Mouse (Mus musculus): ENCODE measurements at regions not wholly inside any gene's neighbourhood (a gene's known extent, or its start where the extent isn't known, plus 50 kb on each side); places are given as distances from the start of the nearest gene placed in this dataset.

GRCm38 (mm10) chr4:106209975-106210374 is 106.0 kb upstream of the Usp24 start:
- Histone ChIP-seq H3K9ac (ENCODE audit: low read depth, low read length) (no peak overlapping the region), H3K4me2 (ENCODE audit: low read length) (no peak overlapping the region), H3K27me3 (ENCODE audit: control insufficient read depth, insufficient read depth, low read depth, low read length) (no peaks in the 10 kb centered on the region), H3K36me3 (ENCODE audit: control insufficient read depth, insufficient read depth, low read length) (no peaks in the 10 kb centered on the region), H3K9me3 (replicated peaks; ENCODE audit: control insufficient read depth, low read length, poor library complexity, severe bottlenecking) (no peaks in the 10 kb centered on the region), H3K4me3 (ENCODE audit: low read depth, low read length) (no peak overlapping the region), H3K4me1 (ENCODE audit: control insufficient read depth, insufficient read depth, low read length) (no peaks in the 10 kb centered on the region), H3K27ac (ENCODE audit: low read length) (no peak overlapping the region)
- ATAC-seq, result no peak
- 92% methylated on average over 1 of the region's 1 CpGs for WGBS

DNA sequence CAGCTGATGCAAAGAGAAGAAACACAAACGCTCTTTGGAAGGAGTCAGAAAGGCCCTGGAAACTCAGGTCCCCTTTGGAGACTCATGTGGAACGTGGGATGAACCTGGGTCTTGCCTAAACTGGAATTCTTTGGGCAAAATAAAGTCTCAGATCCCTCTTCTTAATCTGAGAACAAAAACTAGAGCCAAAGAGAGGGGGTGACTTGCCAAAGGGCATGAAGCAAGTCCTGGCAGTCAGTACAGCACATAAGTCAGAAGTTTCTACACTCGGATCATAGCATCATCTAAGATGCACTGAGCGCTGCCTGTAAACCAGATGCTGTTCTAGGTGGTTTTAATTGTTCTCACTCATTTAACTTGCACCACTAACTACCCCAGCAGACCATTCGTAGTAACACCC is 101.8 kb upstream of the Usp24 start:
- Histone ChIP-seq H3K27ac (ENCODE audit: low read length) (no peak overlapping the region), H3K9ac (ENCODE audit: low read depth, low read length) (no peak overlapping the region), H3K4me2 (ENCODE audit: low read length) (no peak overlapping the region), H3K4me1 (ENCODE audit: control insufficient read depth, insufficient read depth, low read length) (no peaks in the 10 kb centered on the region), H3K9me3 (replicated peaks; ENCODE audit: control insufficient read depth, low read length, poor library complexity, severe bottlenecking) (no peaks in the 10 kb centered on the region), H3K27me3 (ENCODE audit: control insufficient read depth, insufficient read depth, low read depth, low read length) (no peaks in the 10 kb centered on the region), H3K36me3 (ENCODE audit: control insufficient read depth, insufficient read depth, low read length) (no peaks in the 10 kb centered on the region), H3K4me3 (ENCODE audit: low read depth, low read length) (no peak overlapping the region)
- ATAC-seq, result no peak
- 84% methylated on average over 5 of the region's 5 CpGs for WGBS

DNA sequence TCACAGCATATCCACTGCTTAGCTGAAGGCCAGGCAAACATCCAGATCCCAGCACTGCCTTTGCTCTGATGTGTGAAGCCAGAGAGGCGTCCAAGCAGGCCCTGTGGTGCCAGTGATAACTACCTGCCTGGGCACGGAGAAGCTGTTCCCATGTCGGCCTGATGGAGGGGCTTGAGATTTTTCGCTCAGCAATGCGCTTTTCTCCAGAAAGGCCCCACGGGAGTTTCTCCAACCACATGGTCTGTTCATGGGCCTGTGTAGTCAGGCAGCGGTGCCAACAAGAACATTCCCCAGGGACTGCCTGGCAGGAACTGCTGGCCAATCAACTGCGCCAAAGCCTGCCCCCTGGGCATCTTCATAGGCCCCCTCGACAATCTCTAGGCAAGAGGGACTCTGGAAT is 95.4 kb upstream of the Usp24 start:
- Histone ChIP-seq H3K4me2 (ENCODE audit: low read length) (no peak overlapping the region), H3K4me1 (ENCODE audit: control insufficient read depth, insufficient read depth, low read length) (no peaks in the 10 kb centered on the region), H3K27ac (ENCODE audit: low read length) (no peak overlapping the region), H3K9ac (ENCODE audit: low read depth, low read length) (no peak overlapping the region), H3K36me3 (ENCODE audit: control insufficient read depth, insufficient read depth, low read length) (no peaks in the 10 kb centered on the region), H3K27me3 (ENCODE audit: control insufficient read depth, insufficient read depth, low read depth, low read length) (no peaks in the 10 kb centered on the region), H3K4me3 (ENCODE audit: low read depth, low read length) (no peak overlapping the region), H3K9me3 (replicated peaks; ENCODE audit: control insufficient read depth, low read length, poor library complexity, severe bottlenecking) (no peaks in the 10 kb centered on the region)
- ATAC-seq, result no peak
- WGBS, result 77% methylated on average over 9 of the region's 9 CpGs

DNA sequence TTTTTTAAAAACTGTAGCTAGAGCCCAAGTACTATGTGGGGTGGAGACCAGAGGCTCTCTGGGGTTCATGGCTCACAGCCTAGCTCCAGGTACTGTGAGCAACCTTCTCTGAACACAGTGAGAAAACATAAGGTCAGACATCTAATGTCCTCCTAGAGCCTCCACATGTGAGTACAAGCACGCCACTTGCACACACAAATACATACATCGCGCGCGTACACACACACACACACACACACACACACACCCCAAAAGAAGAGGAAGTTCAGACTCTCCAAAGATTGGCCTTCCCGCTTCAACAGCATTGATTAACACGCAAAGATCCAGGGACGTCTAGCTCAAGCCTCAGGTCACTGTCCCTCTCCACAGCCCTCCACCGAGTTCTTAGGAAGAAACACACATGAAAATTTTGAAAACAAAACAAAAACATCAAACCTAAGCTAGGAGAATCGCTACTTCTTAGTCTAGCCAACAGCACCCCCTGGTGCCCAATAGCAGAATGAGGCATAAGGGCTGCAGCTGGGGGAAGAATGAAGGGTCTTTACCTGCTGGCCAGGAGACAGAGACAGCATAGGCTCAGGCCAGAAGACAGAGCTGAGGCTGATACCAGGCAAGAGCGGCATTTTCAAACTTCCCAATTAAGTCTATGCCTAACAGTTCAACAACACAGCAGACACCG is 90.7 kb upstream of the Usp24 start:
- Histone ChIP-seq H3K9me3 (replicated peaks; ENCODE audit: control insufficient read depth, low read length, poor library complexity, severe bottlenecking) (no peaks in the 10 kb centered on the region), H3K4me1 (ENCODE audit: control insufficient read depth, insufficient read depth, low read length) (no peaks in the 10 kb centered on the region), H3K4me3 (ENCODE audit: low read depth, low read length) (no peak overlapping the region), H3K4me2 (ENCODE audit: low read length) (no peak overlapping the region), H3K36me3 (ENCODE audit: control insufficient read depth, insufficient read depth, low read length) (no peaks in the 10 kb centered on the region), H3K27me3 (ENCODE audit: control insufficient read depth, insufficient read depth, low read depth, low read length) (no peaks in the 10 kb centered on the region), H3K9ac (ENCODE audit: low read depth, low read length) (no peak overlapping the region), H3K27ac (ENCODE audit: low read length) (no peak overlapping the region)
- peak; percentile 66; the same call in 1 of the 2 replicates for ATAC-seq
- 54% methylated on average over 12 of the region's 12 CpGs for WGBS

DNA sequence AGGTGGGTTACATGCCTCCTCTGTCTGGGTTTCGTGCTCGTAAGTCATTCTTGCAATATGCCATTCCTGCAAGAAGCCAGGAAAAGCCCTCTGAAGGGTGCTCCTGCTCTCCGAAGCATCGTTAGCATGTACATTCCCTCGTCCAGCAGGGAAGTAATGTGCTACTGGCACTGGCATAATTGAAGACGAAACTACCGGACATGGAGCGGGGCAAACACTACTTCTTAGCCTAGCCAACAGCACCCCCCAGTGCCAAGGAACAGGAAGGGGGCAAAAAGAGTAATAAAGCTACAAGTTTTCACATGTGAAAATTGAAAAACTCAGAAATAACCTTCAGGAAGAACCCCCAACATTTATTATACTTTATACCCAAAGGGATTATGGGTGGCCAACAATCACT is 88.6 kb upstream of the Usp24 start:
- no peak overlapping the region for H3K4me2 ChIP-seq (ENCODE audit: low read length)
- no peak overlapping the region for H3K27ac ChIP-seq (ENCODE audit: low read length)
- no peaks in the 10 kb centered on the region for H3K9me3 ChIP-seq (replicated peaks; ENCODE audit: control insufficient read depth, low read length, poor library complexity, severe bottlenecking)
- no peaks in the 10 kb centered on the region for H3K27me3 ChIP-seq (ENCODE audit: control insufficient read depth, insufficient read depth, low read depth, low read length)
- H3K9ac ChIP-seq (ENCODE audit: low read depth, low read length), result no peak overlapping the region
- H3K36me3 ChIP-seq (ENCODE audit: control insufficient read depth, insufficient read depth, low read length), result no peaks in the 10 kb centered on the region
- no peak overlapping the region for H3K4me3 ChIP-seq (ENCODE audit: low read depth, low read length)
- H3K4me1 ChIP-seq (ENCODE audit: control insufficient read depth, insufficient read depth, low read length), result no peaks in the 10 kb centered on the region
- ATAC-seq, result no peak
- 66% methylated on average over 8 of the region's 8 CpGs for WGBS

GRCm38 (mm10) chr4:106228534-106228933 is 87.5 kb upstream of the Usp24 start:
- Histone ChIP-seq H3K9ac (ENCODE audit: low read depth, low read length) (no peak overlapping the region), H3K27ac (ENCODE audit: low read length) (no peak overlapping the region), H3K27me3 (ENCODE audit: control insufficient read depth, insufficient read depth, low read depth, low read length) (no peaks in the 10 kb centered on the region), H3K4me3 (ENCODE audit: low read depth, low read length) (no peak overlapping the region), H3K9me3 (replicated peaks; ENCODE audit: control insufficient read depth, low read length, poor library complexity, severe bottlenecking) (no peaks in the 10 kb centered on the region), H3K4me1 (ENCODE audit: control insufficient read depth, insufficient read depth, low read length) (no peaks in the 10 kb centered on the region), H3K36me3 (ENCODE audit: control insufficient read depth, insufficient read depth, low read length) (no peaks in the 10 kb centered on the region), H3K4me2 (ENCODE audit: low read length) (no peak overlapping the region)
- WGBS, result 46% methylated on average over 9 of the region's 9 CpGs
- 0 out of 2 replicates have a peak, but pooled peaks have one; percentile 49 for ATAC-seq

GRCm38 (mm10) chr4:106229526-106229925 is 86.5 kb upstream of the Usp24 start:
- WGBS, result 82% methylated on average over 3 of the region's 3 CpGs
- Histone ChIP-seq H3K27me3 (ENCODE audit: control insufficient read depth, insufficient read depth, low read depth, low read length) (no peaks in the 10 kb centered on the region), H3K4me3 (ENCODE audit: low read depth, low read length) (no peak overlapping the region)

DNA sequence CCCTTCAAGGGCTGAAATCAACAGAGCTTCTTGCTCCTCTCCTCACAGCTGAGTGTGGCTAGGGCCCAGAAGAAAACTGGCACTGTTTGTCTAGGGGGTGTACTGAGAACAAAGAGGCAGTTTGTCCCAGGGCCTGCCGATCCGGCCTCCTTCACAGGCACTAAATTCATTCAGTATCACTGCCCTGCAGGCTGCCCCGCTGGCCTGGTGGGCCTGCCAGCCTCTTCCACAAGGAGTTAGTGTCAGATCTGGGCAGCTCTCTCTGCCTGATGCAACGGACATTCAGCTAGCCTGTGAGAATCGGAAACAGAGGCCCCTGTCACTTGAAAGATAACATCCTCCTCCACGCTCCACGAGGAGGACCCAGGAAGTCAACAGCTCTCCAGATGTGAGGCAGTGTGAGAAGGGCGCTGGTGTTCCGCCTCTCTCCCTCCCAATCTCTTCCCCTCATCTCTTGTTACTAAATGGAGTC is 83.5 kb upstream of the Usp24 start:
- Histone ChIP-seq H3K4me2 (ENCODE audit: low read length) (no peak overlapping the region), H3K27ac (ENCODE audit: low read length) (peak overlapping the region; percentile 50), H3K36me3 (ENCODE audit: control insufficient read depth, insufficient read depth, low read length) (no peaks in the 10 kb centered on the region), H3K9ac (ENCODE audit: low read depth, low read length) (no peak overlapping the region), H3K27me3 (ENCODE audit: control insufficient read depth, insufficient read depth, low read depth, low read length) (no peaks in the 10 kb centered on the region), H3K9me3 (replicated peaks; ENCODE audit: control insufficient read depth, low read length, poor library complexity, severe bottlenecking) (no peaks in the 10 kb centered on the region), H3K4me3 (ENCODE audit: low read depth, low read length) (no peak overlapping the region), H3K4me1 (ENCODE audit: control insufficient read depth, insufficient read depth, low read length) (no peaks in the 10 kb centered on the region)
- WGBS, result 52% methylated on average over 9 of the region's 9 CpGs
- peak; percentile 83 for ATAC-seq

More at GRCm38 (mm10) chr4:106229526-106229925, 86.5 kb upstream of the Usp24 start:
- Histone ChIP-seq H3K36me3 (ENCODE audit: control insufficient read depth, insufficient read depth, low read length) (no peaks in the 10 kb centered on the region), H3K27ac (ENCODE audit: low read length) (no peak overlapping the region), H3K4me2 (ENCODE audit: low read length) (no peak overlapping the region), H3K9ac (ENCODE audit: low read depth, low read length) (no peak overlapping the region), H3K9me3 (replicated peaks; ENCODE audit: control insufficient read depth, low read length, poor library complexity, severe bottlenecking) (no peaks in the 10 kb centered on the region), H3K4me1 (ENCODE audit: control insufficient read depth, insufficient read depth, low read length) (no peaks in the 10 kb centered on the region)
- no peak for ATAC-seq

- Histone ChIP-seq H3K4me2 (ENCODE audit: low read length) (no peak overlapping the region), H3K36me3 (ENCODE audit: control insufficient read depth, insufficient read depth, low read length) (no peaks in the 10 kb centered on the region), H3K9ac (ENCODE audit: low read depth, low read length) (no peak overlapping the region), H3K27ac (ENCODE audit: low read length) (no peak overlapping the region), H3K4me3 (ENCODE audit: low read depth, low read length) (no peak overlapping the region), H3K27me3 (ENCODE audit: control insufficient read depth, insufficient read depth, low read depth, low read length) (no peaks in the 10 kb centered on the region), H3K9me3 (replicated peaks; ENCODE audit: control insufficient read depth, low read length, poor library complexity, severe bottlenecking) (no peaks in the 10 kb centered on the region), H3K4me1 (ENCODE audit: control insufficient read depth, insufficient read depth, low read length) (no peaks in the 10 kb centered on the region)
- ATAC-seq, result no peak
- WGBS, result 89% methylated on average over 14 of the region's 14 CpGs
Observed at GRCm38 (mm10) chr4:106244384-106244819, 71.6 kb upstream of the Usp24 start.
